Mouse (Mus musculus): ENCODE results near the gene Gtdc1.

GRCm38 (mm10) chr2:44646398-44646797 lies 281.1 kb downstream of the Gtdc1 start:
- TF ChIP-seq CTCF (IDR thresholded peaks at IDR 0.05; ENCODE audit: low read depth, low read length), result no peak
- TF ChIP-seq GATA1 (IDR thresholded peaks at IDR 0.05; ENCODE audit: borderline replicate concordance, low read length), result no peak

Data from G1E (cell line).